Mouse (Mus musculus) ovary, postnatal 36 days (tissue): ENCODE measurements around the gene Tas2r143.

Experiments
- DNase-seq: peaks from one replicate; pipeline ENCODE4 v3.0.0; 2022; ENCODE audit warnings: low spot score, mixed read lengths

Gene Tas2r143

DNA sequence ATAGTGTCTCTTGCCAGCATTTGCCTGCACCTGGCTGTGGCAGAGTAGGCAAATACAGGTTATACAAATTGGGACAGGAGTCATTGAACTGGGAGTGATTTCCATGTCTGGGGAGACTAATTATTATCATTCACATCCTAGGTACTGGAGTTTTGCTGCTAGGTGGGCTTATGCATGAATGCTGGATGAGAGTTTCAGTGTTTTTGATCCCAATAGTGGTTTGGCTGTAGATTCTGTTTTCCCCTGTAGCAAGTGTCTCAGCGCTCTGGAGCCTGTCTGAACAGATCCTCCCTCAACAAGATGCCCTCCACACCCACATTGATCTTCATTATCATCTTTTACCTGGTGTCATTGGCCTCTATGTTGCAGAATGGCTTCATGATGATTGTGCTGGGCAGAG is at the start of gene Tas2r143:
Gene Tas2r143 (plus strand): TSS at position 301 of the 400 bp plus-strand sequence.
- DNase-seq = no peak

DNA sequence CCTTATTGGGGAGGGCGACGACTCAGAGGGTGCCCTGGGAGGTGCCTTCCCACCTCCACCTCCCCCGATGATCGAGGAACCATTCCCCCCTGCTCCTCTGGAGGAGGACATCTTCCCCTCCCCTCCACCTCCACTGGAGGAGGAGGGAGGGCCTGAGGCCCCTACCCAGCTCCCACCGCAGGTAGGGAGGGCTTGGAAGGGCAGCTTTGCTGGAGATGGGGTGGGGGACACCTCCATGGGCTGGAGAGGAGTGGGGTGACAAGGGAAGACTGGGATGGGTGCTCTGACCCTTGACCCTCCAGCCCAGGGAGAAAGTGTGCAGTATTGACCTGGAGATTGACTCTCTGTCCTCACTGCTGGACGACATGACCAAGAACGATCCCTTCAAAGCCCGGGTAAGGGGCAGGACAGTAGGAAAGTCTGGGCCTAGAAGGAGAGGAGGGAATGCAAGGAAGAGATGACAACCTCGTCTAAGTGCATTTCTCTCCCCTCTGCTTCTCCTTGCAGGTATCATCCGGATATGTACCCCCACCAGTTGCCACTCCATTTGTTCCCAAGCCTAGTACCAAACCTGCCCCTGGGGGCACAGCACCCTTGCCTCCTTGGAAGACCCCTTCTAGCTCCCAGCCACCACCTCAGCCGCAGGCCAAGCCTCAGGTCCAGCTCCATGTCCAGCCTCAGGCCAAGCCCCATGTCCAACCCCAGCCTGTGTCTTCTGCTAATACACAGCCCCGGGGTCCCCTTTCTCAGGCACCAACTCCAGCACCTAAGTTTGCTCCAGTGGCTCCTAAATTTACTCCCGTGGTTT is 48.9 kb upstream of the Tas2r143 start:
- DNase-seq = no peak

DNA sequence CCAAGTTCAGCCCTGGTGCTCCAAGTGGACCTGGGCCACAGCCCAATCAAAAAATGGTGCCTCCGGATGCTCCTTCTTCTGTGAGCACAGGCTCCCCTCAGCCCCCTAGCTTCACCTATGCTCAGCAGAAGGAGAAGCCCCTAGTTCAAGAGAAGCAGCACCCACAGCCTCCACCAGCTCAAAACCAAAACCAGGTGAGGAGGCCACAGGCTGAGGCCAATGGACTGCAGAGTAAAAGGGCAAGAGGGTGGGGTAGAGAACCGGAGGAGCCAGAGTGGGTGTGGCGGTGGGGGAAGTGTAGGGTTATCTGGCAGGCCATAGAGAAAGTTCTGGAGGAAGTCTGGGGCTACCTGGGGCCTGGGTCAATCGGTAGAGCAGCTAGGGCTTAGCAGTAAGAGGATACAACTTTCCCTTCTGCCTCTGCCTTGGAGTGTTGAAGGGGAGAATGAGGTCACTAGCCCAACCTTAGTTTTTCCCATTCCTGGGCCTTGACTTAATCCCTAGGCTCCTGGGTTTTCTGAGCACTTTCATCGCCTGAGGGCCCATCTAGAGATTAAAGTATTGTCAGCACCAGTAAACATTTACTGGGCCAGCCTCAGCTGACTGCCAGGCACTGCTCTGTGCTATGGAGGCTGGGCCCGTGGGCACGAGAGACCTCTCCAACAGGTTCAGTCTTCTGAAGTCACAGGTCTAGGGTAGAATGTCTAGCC is 48.1 kb upstream of the Tas2r143 start:
- DNase-seq = no peak

DNA sequence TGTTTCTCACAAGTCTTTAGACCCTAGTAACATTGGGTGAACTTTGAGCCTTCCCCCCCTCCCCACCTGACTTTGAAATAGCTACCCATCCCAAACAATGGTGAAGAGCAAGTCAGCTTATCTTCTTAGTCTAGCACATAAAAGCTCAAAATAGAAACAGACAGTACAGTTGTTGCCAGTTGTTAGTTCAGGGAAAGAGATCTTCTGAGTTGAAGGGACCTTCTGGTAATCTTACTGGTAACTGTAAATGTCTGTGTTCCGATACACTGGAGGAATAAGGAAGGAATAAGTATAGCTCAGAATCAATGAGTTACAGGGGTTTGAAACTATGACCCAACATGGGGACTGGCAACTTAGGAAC is 47.6 kb upstream of the Tas2r143 start:
- no peak for DNase-seq

DNA sequence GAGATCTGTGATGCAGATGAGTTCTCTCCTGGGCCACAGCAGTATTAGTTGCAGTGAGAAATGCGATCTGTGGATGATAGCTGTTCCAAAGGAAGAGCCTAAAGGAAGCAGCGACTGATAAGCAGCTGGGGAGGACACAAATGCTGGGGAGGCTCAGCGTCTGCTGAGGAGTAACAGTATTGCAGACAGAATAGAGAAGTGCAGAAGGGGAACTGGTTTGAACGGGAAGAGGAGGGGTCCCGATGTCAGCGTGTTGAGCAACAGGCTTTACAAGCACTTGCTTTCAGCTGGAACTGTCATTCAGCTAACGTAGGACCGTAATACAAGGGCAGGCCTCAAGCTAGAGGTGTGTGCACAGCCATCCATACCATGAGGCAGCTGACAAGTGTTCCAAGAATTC is 46.9 kb upstream of the Tas2r143 start:
- DNase-seq = no peak

DNA sequence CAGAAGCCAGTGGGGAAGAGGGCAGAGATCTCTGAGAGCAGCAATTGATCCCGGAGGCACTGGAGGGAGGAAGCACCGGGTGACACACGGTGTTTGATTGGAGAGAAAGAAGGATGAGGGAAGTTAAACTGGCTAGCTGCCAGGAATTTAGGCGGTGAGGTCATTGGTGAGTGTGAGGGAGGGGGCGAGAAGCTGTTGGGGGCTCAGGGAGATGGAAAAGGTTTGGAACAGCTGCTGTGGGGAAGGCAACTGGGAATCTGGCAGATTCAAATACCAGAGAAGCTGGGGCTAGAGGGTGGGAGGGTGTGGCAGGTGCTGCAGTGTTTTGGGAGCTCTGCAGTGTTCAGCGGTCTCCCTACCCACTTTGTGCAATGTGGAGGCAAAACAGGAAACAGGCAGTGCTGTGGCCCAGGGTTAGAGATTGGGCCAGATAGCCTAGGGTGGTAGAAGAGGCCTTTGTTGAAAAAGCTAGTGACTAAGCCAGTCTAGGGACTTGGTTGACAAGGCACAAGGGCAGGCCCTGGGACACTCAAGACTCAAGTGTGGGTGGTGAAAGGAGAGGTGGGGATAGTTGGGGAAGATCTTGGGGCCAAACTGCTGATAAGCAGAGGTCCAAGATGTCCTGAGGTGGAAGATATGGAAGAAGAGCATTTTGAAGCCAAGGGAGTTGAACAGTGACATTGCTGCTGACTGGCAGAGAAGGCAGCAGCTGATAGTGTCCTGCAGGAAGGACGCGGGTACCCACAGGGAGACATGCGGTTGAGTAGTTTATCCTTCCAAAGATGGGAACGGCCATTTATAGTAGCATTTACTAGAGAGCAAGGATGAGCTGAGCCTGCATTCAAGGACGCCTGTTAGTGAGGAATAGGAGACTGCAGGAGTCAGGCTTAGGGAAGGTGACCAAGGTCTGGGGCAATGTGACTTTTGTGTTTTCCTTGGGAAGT is 45.7 kb upstream of the Tas2r143 start:
- DNase-seq = no peak

DNA sequence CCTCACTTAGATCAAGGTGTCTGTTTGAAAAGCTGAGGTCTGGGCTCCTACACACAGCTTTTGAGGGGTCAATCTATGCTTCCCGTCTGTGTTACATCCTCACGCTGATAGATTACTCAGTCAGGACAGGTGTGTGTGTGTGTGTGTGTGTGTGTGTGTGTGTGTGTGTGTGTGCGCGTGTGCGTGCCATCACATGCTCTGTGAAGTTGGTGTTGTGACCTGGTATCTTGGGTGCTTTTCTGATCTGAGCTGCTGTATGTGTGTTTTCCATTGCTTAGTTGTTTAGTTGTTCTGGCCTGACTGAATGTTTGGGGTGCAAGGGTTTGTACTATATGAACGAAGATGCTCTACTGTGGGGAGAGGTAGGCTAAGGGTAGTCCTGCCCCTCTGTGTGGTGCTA is 44.7 kb upstream of the Tas2r143 start:
- no peak for DNase-seq

DNA sequence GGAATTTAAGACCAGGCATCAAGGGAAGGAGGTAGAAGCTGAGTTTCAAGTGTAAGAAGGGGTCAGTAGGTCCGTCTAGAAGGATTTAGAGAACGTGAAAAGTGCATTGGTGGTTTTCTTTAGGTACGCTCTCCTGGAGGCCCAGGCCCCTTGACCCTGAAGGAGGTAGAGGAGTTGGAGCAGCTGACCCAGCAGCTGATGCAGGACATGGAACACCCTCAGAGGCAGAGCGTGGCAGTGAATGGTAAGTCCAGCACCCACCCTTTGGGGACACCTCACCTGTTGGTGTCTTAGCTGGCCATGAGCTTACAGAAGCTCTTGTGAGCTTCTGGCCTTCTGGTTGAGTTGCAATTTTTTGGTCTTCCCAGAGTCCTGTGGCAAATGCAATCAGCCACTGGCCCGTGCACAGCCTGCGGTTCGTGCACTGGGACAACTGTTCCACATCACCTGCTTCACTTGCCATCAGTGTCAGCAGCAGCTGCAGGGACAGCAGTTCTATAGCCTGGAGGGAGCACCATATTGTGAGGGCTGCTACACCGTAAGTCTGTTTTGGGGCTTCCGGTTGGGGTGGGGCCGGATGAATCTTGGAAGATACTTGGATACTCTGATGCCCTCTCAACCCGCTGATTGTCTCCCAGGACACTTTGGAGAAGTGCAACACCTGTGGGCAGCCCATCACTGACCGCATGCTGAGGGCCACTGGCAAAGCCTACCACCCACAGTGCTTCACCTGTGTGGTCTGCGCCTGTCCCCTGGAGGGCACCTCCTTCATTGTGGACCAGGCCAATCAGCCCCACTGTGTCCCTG is 44.0 kb upstream of the Tas2r143 start:
- DNase-seq = no peak

DNA sequence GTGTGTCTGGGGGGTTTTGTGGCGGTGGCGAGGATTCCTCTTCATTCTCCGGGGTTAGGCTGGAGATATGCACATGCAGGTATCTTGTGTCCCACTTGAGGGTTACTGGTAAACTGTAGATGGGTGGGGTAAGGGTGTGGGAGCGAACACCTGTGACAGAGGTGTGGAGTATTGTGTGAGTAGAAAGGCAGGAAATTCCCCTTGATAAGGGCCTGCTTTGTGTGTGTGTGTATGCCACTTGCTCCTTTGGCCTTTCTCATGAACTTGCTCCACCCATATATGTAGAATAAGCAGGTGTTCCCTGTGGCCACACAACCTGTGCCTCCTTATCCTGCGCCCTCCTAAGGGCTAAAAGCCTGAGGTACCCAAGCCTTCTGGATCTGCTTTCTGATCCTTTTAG is 43.1 kb upstream of the Tas2r143 start:
- no peak for DNase-seq

DNA sequence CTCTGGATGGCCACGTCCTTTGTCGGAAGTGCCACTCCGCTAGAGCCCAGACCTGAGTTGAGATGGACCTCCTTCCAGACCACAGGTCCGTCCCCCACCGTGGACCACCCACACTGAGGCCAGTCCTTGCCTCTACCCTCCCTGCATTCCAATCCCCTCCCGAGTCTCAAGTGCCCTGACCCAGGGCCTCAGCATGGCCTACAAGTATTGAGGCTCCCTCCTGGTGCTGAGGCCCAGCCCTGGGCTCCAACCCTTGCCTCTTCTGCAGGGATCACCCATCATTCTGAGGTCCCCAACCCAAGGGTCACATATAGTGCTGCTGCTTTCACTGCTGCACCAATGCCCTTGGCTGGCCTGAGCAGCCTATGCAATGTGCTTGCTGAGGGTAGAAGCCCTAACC is 42.1 kb upstream of the Tas2r143 start:
- DNase-seq = no peak

DNA sequence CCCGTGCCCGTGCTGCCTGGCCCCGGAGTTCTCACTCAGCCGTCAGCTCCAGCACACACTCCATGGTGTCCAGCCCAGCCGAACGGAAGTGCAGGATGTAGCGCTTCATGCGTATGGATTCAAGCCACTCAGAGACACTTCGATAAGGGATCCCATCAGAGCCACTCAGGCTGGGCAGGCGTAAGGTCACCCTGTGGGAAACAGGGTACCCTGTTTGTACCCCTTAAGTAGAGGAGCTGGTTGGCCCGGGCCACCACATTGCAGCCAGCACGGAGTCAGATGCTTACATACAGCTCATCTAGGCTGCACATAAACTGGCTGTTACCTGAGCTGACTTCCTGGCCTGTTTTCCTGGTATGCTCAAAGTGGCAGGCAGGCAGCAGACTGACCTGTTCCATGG is 41.1 kb upstream of the Tas2r143 start:
- DNase-seq = no peak

DNA sequence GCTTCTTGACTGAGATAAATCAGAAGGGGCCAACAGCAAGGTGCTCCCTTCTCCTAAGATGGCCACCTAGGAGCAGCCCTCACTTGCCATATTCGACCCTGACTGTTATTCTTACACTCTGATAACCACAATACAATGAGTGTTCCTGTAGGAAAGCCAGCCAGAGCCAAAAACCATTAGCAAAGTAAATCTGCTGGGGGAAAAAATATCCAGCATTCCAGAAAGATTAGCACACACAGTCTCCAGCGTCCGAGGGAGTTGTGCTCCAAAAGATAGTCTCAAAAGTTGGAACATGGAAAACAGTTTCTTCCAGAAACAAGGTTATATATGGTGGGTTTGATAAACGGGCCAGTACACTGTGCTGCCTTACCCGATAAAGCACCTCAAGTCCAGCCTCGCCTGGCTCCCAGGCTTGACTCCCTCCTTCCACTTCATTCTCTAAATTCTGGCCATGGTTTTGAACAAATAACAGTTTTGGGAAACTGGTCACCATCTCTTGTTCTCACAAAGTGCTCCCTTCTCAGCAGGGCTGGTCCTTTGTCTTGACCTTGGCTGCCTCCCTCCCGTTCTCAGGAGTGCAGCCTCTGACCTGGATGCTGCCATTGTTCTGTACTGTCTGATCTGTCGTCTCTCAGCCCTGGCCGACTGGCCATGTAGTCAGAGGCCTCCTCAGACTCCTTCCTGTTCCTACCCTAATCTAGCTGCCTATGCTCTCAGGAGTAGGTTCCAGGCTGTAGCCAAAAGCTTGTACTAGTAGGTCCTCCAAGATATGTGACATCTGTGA is 40.5 kb upstream of the Tas2r143 start:
- DNase-seq = no peak

DNA sequence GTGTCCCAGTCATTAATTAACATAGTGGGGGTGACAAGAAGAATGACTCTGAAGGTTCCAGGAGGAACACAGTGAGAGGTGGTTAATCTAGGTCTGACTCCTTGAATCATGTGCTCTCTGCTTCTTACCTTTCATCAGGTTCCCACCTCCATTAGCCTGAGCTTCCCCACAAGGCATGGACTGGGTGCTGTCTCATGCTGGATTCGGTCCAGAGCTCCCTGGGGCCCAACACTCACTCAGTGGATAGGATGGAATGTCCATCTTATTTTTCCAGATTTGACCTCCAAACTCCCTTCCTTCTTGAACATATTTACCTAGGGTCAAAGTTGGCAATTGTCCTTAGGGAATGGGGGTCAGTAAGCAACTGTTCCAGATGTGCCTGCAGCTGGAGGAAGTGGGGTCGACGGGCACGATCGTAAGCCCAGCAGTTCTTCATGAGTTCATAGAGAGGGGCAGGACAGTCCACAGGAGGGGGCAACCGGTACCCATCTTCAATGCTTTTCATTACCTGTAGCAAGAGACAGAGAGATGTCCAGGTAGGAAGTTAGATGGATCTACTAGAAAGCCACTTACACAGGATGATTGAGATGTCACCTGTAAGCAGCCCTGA is 39.7 kb upstream of the Tas2r143 start:
- no peak for DNase-seq

DNA sequence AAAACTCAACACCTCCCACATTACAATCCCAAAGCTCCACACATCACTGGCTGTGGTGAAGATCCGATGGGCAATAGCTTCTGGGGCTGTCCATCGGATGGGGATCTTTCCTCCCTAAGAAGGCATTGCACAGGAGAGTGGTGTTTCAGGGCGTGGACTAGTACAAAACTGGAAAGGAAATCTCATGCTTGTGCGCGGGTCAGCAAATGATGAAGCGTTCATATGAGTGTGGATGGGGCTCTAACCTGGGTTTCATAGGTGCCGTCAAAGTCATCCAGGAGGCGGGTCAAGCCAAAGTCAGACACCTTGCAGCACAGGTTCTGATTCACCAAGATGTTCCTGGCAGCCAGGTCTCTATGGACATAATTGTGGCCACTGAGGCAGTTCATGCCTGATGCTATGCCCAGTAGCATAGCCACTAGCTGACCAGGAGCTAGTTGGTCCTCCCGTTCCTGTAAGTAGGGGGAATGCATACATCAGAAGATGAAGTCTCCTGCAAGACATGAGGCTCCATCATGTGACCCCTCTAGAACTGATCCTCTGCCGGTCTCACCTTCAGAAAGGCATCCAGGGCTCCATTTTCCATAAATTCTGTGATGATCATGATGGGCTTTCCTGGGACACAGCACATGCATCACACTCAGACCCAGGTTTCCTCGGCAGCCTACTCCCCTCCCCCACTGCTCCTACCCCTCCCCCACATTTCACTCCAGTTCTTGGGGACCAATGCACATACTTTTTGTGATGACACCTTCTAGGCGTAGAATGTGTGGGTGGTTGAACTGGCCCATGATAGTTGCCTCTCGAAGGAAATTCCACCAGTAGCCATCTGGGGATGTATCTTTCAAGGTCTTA is 38.8 kb upstream of the Tas2r143 start:
- DNase-seq = no peak

DNA sequence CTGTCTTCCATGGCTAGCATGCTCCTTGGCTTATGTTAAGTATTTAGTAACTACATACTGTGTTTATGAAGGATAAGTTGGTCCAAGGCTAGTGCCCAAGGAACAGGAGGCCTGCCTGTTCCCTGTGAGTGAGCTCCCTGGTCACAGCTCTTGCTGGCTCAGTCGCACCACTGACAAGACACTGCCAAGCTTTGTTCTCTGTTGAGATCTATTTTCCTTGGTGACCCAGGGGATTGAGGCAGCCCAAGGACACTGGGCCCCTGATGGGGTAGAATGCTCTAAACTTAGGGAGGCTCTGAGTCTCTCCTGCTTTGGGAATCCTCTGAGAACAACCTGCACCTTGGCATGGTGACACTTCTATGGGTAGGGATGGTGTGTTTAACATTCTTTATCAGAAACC is 38.0 kb upstream of the Tas2r143 start:
- no peak for DNase-seq

DNA sequence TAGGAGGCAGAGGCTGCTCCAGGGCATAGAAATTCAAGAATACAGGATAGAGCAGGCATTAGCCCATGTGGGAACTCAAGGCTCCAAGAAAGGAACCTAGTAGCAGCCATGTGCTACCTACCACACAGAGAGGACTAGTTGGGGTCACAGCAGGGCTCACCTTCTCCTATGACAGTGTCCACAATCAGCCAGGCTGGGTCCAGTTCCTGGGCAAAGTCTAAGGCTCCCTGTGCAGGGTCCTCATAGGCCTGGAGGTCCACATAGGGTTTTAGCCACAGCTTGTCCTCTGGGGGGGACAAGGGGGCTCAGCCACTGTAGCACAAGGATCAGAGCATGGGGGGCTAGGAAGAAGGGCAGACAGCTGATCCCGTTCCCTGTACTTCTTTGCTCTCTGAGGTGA is 37.5 kb upstream of the Tas2r143 start:
- no peak for DNase-seq

DNA sequence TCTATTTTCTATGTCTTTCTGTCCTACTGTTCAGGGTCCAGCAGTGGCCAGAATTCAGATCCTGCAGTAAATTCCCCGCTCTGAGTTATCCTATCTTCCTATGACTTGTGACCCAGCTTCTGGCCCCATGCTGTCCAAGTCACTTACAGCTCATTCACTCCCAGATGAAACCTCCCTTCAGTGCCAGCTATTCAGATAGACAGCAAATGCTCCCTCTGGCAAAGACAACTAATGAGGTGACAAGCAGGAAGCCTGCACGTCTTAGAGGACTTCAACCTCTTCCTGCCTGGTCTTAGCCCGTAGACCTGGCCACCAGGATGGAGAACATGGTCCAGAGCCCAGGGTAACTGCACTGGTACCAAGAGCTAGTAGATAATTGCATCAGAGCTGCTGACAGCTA is 37.1 kb upstream of the Tas2r143 start:
- DNase-seq = no peak

DNA sequence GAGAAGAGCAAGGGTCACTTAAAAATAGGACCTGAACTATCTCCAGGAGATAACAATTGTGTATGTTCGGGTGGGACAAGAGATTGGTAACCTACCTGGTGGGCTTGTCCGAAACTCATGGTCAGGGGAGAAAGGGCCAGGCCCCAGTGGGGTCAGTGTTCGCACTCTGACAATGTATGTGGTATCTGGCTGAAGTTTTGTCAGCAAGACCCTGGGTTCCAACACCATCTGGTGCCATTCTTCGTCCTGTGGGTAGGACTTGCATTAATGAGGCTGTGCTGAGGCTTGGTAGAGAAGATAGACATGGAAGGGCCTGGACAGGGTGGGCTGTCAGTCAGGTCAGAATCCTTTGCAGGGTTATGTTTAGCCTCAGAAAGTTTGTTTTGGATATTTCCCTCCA is 36.0 kb upstream of the Tas2r143 start:
- DNase-seq = no peak

DNA sequence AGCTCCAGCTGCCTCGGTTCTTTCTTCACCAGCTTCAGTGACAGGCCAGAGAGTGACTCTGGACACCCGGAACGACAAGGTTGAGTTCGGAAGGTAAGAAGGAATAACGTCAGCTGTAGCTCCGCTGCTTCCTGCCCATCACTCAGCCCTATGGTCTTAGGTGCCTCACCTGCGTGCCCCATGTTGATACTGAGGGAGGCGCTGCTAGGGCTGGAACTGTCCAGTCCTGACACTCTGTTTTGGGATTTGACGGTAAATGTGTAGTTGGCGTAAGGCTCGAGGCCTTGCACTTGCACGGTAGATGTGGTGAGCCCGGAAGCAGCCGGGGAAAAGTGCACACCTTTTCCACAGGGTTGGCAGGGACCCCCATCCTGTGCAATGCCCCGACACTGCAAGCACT is 35.4 kb upstream of the Tas2r143 start:
- no peak for DNase-seq

DNA sequence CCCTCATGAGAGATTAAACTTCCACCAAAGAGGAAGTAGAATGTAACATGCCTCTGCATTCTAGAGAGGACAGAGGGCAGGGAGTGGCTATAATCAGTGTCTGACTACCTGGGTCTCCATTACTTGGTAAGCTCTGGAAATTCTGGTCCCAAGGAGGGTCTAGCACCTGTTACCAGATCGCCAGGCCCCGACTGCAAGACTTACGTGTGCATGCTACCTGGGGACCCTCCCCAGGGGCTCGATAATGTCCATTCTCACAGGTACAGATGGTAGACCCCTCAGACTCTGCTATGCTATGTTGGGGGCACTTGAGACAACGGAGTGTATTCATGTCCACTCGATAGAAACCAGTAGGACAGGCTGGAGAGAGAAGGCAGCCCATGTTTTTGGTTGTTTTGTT is 34.8 kb upstream of the Tas2r143 start:
- DNase-seq = no peak
